Mouse (Mus musculus) embryonic facial prominence, embryonic 15.5 days (tissue): ENCODE measurements at regions not wholly inside any gene's neighbourhood (a gene's known extent, or its start where the extent isn't known, plus 50 kb on each side); places are given as distances from the start of the nearest gene placed in this dataset.

ENCODE experiments used
- ATAC-seq: fragments of 200-750 bp; cut with Nextera tagmentation; 2 replicates; pipeline ENCODE4 v1.8.0; 2017; ENCODE audit warnings: low read depth, moderate TSS enrichment; ENCODE audit not compliant: insufficient number of reproducible peaks, low FRiP score, low TSS enrichment
- H3K27ac ChIP-seq: fragments of 300-500 bp; sonication (generic); replicated peaks from 2 replicates; pipeline ENCODE4 v1.5.1; 2015; ENCODE audit warnings: mild to moderate bottlenecking, inconsistent platforms
- H3K27me3 ChIP-seq: fragments of 300-500 bp; sonication (generic); 2 replicates; pipeline ENCODE4 v1.6.1; 2015; ENCODE audit warnings: inconsistent platforms
- H3K36me3 ChIP-seq: fragments of 300-500 bp; sonication (generic); 2 replicates; pipeline ENCODE4 v1.6.1; 2015; ENCODE audit warnings: mild to moderate bottlenecking, inconsistent platforms
- H3K4me1 ChIP-seq: fragments of 300-500 bp; sonication (generic); 2 replicates; pipeline ENCODE4 v1.6.1; 2015; ENCODE audit warnings: inconsistent platforms
- H3K4me2 ChIP-seq: fragments of 300-500 bp; sonication (generic); replicated peaks from 2 replicates; pipeline ENCODE4 v1.6.1; 2015; ENCODE audit warnings: mild to moderate bottlenecking, inconsistent platforms
- H3K4me3 ChIP-seq: fragments of 300-500 bp; sonication (generic); replicated peaks from 2 replicates; pipeline ENCODE4 v1.5.1; 2015; ENCODE audit warnings: mild to moderate bottlenecking, inconsistent platforms
- H3K9ac ChIP-seq: fragments of 300-500 bp; sonication (generic); 2 replicates; pipeline ENCODE4 v1.6.1; 2015; ENCODE audit warnings: inconsistent platforms
- H3K9me3 ChIP-seq: fragments of 300-500 bp; sonication (generic); replicated peaks from 2 replicates; pipeline ENCODE4 v1.6.1; 2016; ENCODE audit warnings: inconsistent platforms
- WGBS: fragments of 180-500 bp; shearing (Covaris S2); methylation state at CpG from one replicate; pipeline ENCODE4 v1.1.7; 2015; 5-methylcytosine and 5-hydroxymethylcytosine counted together

GRCm38 (mm10) chr1:120732003-120732402 is 129.8 kb downstream of the En1 start:
- no peak for ATAC-seq
- no peak overlapping the region for H3K9ac ChIP-seq
- H3K9me3 ChIP-seq: no peaks in the 10 kb centered on the region
- H3K4me1 ChIP-seq: peaks cover 5% of the 10 kb centered on the region; the same call in 1 of the 2 replicates
- no peaks in the 10 kb centered on the region for H3K27me3 ChIP-seq
- no peaks in the 10 kb centered on the region for H3K36me3 ChIP-seq
- no peak overlapping the region for H3K27ac ChIP-seq
- 66% methylated on average over 1 of the region's 1 CpGs for WGBS
- H3K4me3 ChIP-seq: no peak overlapping the region
- no peak overlapping the region for H3K4me2 ChIP-seq

- Histone ChIP-seq H3K4me1 (peaks cover 5% of the 10 kb centered on the region; the same call in 1 of the 2 replicates), H3K4me3 (no peak overlapping the region), H3K4me2 (no peak overlapping the region), H3K36me3 (no peaks in the 10 kb centered on the region), H3K27me3 (no peaks in the 10 kb centered on the region), H3K9me3 (no peaks in the 10 kb centered on the region), H3K27ac (no peak overlapping the region), H3K9ac (no peak overlapping the region)
- ATAC-seq: no peak
- WGBS: 80% methylated on average over 5 of the region's 5 CpGs
These were observed 131.5 kb downstream of the En1 start for GRCm38 (mm10) chr1:120733683-120734082.

- H3K9me3 ChIP-seq: no peaks in the 10 kb centered on the region
- ATAC-seq: no peak
- H3K4me2 ChIP-seq: no peak overlapping the region
- H3K36me3 ChIP-seq: no peaks in the 10 kb centered on the region
- H3K9ac ChIP-seq: no peak overlapping the region
- no peak overlapping the region for H3K4me3 ChIP-seq
- no peak overlapping the region for H3K27ac ChIP-seq
- no peaks in the 10 kb centered on the region for H3K27me3 ChIP-seq
- peaks cover 5% of the 10 kb centered on the region; the same call in 1 of the 2 replicates for H3K4me1 ChIP-seq
These were observed 132.6 kb downstream of the En1 start for GRCm38 (mm10) chr1:120734846-120735245.

GRCm38 (mm10) chr1:120739499-120739898 is 137.3 kb downstream of the En1 start:
- no peak for ATAC-seq
- H3K4me3 ChIP-seq: no peak overlapping the region
- no peaks in the 10 kb centered on the region for H3K36me3 ChIP-seq
- H3K9me3 ChIP-seq: no peaks in the 10 kb centered on the region
- 44% methylated on average over 6 of the region's 6 CpGs for WGBS
- no peaks in the 10 kb centered on the region for H3K27me3 ChIP-seq
- peaks cover 4% of the 10 kb centered on the region; the same call in 1 of the 2 replicates for H3K4me1 ChIP-seq
- no peak overlapping the region for H3K27ac ChIP-seq
- H3K4me2 ChIP-seq: no peak overlapping the region
- H3K9ac ChIP-seq: no peak overlapping the region

- H3K9ac ChIP-seq: no peak overlapping the region
- no peaks in the 10 kb centered on the region for H3K9me3 ChIP-seq
- no peaks in the 10 kb centered on the region for H3K4me1 ChIP-seq
- H3K4me3 ChIP-seq: no peak overlapping the region
- H3K27ac ChIP-seq: no peak overlapping the region
- ATAC-seq: no peak
- 58% methylated on average over 16 of the region's 16 CpGs for WGBS
- H3K4me2 ChIP-seq: no peak overlapping the region
- no peaks in the 10 kb centered on the region for H3K27me3 ChIP-seq
- H3K36me3 ChIP-seq: no peaks in the 10 kb centered on the region
These were observed 139.0 kb downstream of the En1 start for GRCm38 (mm10) chr1:120741091-120741740.

GRCm38 (mm10) chr1:120748963-120749362 is 146.7 kb downstream of the En1 start:
- Histone ChIP-seq H3K27ac (no peak overlapping the region), H3K4me1 (no peaks in the 10 kb centered on the region), H3K36me3 (no peaks in the 10 kb centered on the region), H3K9me3 (no peaks in the 10 kb centered on the region), H3K9ac (no peak overlapping the region), H3K4me3 (no peak overlapping the region), H3K27me3 (no peaks in the 10 kb centered on the region), H3K4me2 (no peak overlapping the region)
- 0 out of 2 replicates have a peak, but pooled peaks have one; percentile 15 for ATAC-seq
- 54% methylated on average over 6 of the region's 6 CpGs for WGBS

- no peak for ATAC-seq
- Histone ChIP-seq H3K4me3 (no peak overlapping the region), H3K27ac (no peak overlapping the region), H3K36me3 (no peaks in the 10 kb centered on the region), H3K9ac (no peak overlapping the region), H3K9me3 (no peaks in the 10 kb centered on the region), H3K27me3 (no peaks in the 10 kb centered on the region), H3K4me1 (peaks cover 29% of the 10 kb centered on the region), H3K4me2 (no peak overlapping the region)
- WGBS: 90% methylated on average over 1 of the region's 1 CpGs
These were observed 151.2 kb downstream of the En1 start for GRCm38 (mm10) chr1:120753406-120753805.

GRCm38 (mm10) chr1:120754337-120754736 is 152.1 kb downstream of the En1 start:
- Histone ChIP-seq H3K27me3 (no peaks in the 10 kb centered on the region), H3K4me1 (peaks cover 29% of the 10 kb centered on the region), H3K9me3 (no peaks in the 10 kb centered on the region), H3K27ac (no peak overlapping the region), H3K4me3 (no peak overlapping the region), H3K9ac (no peak overlapping the region), H3K36me3 (no peaks in the 10 kb centered on the region), H3K4me2 (no peak overlapping the region)
- WGBS: 56% methylated on average over 5 of the region's 5 CpGs
- ATAC-seq: no peak

GRCm38 (mm10) chr1:120757283-120757821 is 155.1 kb downstream of the En1 start:
- WGBS: 12% methylated on average over 9 of the region's 9 CpGs
- H3K36me3 ChIP-seq: no peaks in the 10 kb centered on the region
- H3K9ac ChIP-seq: no peak overlapping the region
- H3K4me2 ChIP-seq: 0 out of 2 replicates have a peak overlapping the region, but pooled peaks have one; percentile 8
- peak overlapping the region; percentile 28; the same call in 1 of the 2 replicates for H3K27ac ChIP-seq
- no peaks in the 10 kb centered on the region for H3K27me3 ChIP-seq
- no peaks in the 10 kb centered on the region for H3K9me3 ChIP-seq
- no peak overlapping the region for H3K4me3 ChIP-seq
- peaks cover 29% of the 10 kb centered on the region for H3K4me1 ChIP-seq
- ATAC-seq: no peak

- no peak overlapping the region for H3K4me2 ChIP-seq
- H3K36me3 ChIP-seq: no peaks in the 10 kb centered on the region
- peak overlapping the region; percentile 28; the same call in 1 of the 2 replicates for H3K27ac ChIP-seq
- 57% methylated on average over 7 of the region's 7 CpGs for WGBS
- peaks cover 29% of the 10 kb centered on the region for H3K4me1 ChIP-seq
- no peak for ATAC-seq
- no peaks in the 10 kb centered on the region for H3K9me3 ChIP-seq
- no peak overlapping the region for H3K9ac ChIP-seq
- no peak overlapping the region for H3K4me3 ChIP-seq
- no peaks in the 10 kb centered on the region for H3K27me3 ChIP-seq
These were observed 156.0 kb downstream of the En1 start for GRCm38 (mm10) chr1:120758172-120758571.

GRCm38 (mm10) chr1:120758762-120759161 is 156.5 kb downstream of the En1 start:
- WGBS: 65% methylated on average over 5 of the region's 5 CpGs
- H3K4me1 ChIP-seq: peaks cover 29% of the 10 kb centered on the region
- no peaks in the 10 kb centered on the region for H3K9me3 ChIP-seq

GRCm38 (mm10) chr1:120759380-120759779 is 157.2 kb downstream of the En1 start:
- Histone ChIP-seq H3K36me3 (no peaks in the 10 kb centered on the region), H3K4me2 (no peak overlapping the region), H3K27ac (no peak overlapping the region), H3K9me3 (no peaks in the 10 kb centered on the region), H3K4me1 (peaks cover 27% of the 10 kb centered on the region), H3K4me3 (no peak overlapping the region), H3K9ac (no peak overlapping the region), H3K27me3 (no peaks in the 10 kb centered on the region)
- no peak for ATAC-seq
- WGBS: 67% methylated on average over 3 of the region's 3 CpGs

More at GRCm38 (mm10) chr1:120758762-120759161, 156.5 kb downstream of the En1 start:
- no peak overlapping the region for H3K4me2 ChIP-seq
- no peak for ATAC-seq
- no peaks in the 10 kb centered on the region for H3K36me3 ChIP-seq
- no peaks in the 10 kb centered on the region for H3K27me3 ChIP-seq
- H3K9ac ChIP-seq: no peak overlapping the region
- no peak overlapping the region for H3K4me3 ChIP-seq
- no peak overlapping the region for H3K27ac ChIP-seq
